Mouse (Mus musculus): ENCODE results near the gene Nkain2. TPM values are rescaled to one million over a fixed set of nuclear protein-coding genes. Genes with fewer than 3 reads are reported as not detected.
"Not testable (repeated sequence)": the region's sequence is repeated elsewhere in the genome, so short reads cannot be mapped to it uniquely, and the experiment has no call there.

The Nkain2 gene
- total and polyA plus RNA-seq, 2 experiments from 2014 or later = 23.3 to 45.0 TPM

- Histone ChIP-seq H3K27ac (ENCODE audit: low read depth, low read length) (no peak overlapping the region), H3K9me3 (ENCODE audit: low read length) (no peaks in the 10 kb centered on the region), H3K9ac (replicated peaks; ENCODE audit: low read length, poor library complexity, severe bottlenecking) (no peak overlapping the region), H3K36me3 (ENCODE audit: insufficient read depth, low read length) (no peaks in the 10 kb centered on the region), H3K4me2 (ENCODE audit: low read depth, low read length, poor library complexity, severe bottlenecking) (no peak overlapping the region), H3K4me1 (ENCODE audit: insufficient read depth, low read length) (no peaks in the 10 kb centered on the region), H3K4me3 (ENCODE audit: low read depth, low read length) (no peak overlapping the region), H3K27me3 (ENCODE audit: insufficient read depth, low read length) (no peaks in the 10 kb centered on the region)
- TF ChIP-seq CTCF (IDR thresholded peaks at IDR 0.05) = no peak
- ATAC-seq (ENCODE audit: low FRiP score) = no peak
- no peak for DNase-seq (ENCODE audit: low spot score)
- 87% methylated on average over 2 of the region's 2 CpGs for WGBS
Observed at GRCm38 (mm10) chr10:32738989-32739388, 151.3 kb downstream of the Nkain2 start.

GRCm38 (mm10) chr10:32706579-32706978 is 183.7 kb downstream of the Nkain2 start:
- not testable (repeated sequence) for H3K4me2 ChIP-seq (ENCODE audit: low read depth, low read length, poor library complexity, severe bottlenecking); DNase-seq (ENCODE audit: low spot score)
- 92% methylated on average over 1 of the region's 1 CpGs for WGBS

GRCm38 (mm10) chr10:32696661-32697060 is 193.6 kb downstream of the Nkain2 start:
- Histone ChIP-seq H3K4me1 (ENCODE audit: insufficient read depth, low read length) (no peaks in the 10 kb centered on the region), H3K4me2 (ENCODE audit: low read depth, low read length, poor library complexity, severe bottlenecking) (no peak overlapping the region), H3K9ac (replicated peaks; ENCODE audit: low read length, poor library complexity, severe bottlenecking) (no peak overlapping the region), H3K27ac (ENCODE audit: low read depth, low read length) (no peak overlapping the region), H3K27me3 (ENCODE audit: insufficient read depth, low read length) (no peaks in the 10 kb centered on the region), H3K9me3 (ENCODE audit: low read length) (no peaks in the 10 kb centered on the region), H3K36me3 (ENCODE audit: insufficient read depth, low read length) (no peaks in the 10 kb centered on the region), H3K4me3 (ENCODE audit: low read depth, low read length) (no peak overlapping the region)
- WGBS = 82% methylated on average over 2 of the region's 2 CpGs
- DNase-seq (ENCODE audit: low spot score) = no peak
- no peak for ATAC-seq (ENCODE audit: low FRiP score)
- TF ChIP-seq CTCF (IDR thresholded peaks at IDR 0.05) = no peak

More at GRCm38 (mm10) chr10:32706579-32706978, 183.7 kb downstream of the Nkain2 start:
- not testable (repeated sequence) for H3K27me3 ChIP-seq (ENCODE audit: insufficient read depth, low read length); H3K4me3 ChIP-seq (ENCODE audit: low read depth, low read length); H3K36me3 ChIP-seq (ENCODE audit: insufficient read depth, low read length); ATAC-seq (ENCODE audit: low FRiP score); H3K9me3 ChIP-seq (ENCODE audit: low read length); H3K4me1 ChIP-seq (ENCODE audit: insufficient read depth, low read length); H3K27ac ChIP-seq (ENCODE audit: low read depth, low read length); H3K9ac ChIP-seq (replicated peaks; ENCODE audit: low read length, poor library complexity, severe bottlenecking)

- Histone ChIP-seq H3K27ac (ENCODE audit: low read depth, low read length) (no peak overlapping the region), H3K9ac (replicated peaks; ENCODE audit: low read length, poor library complexity, severe bottlenecking) (no peak overlapping the region), H3K4me2 (ENCODE audit: low read depth, low read length, poor library complexity, severe bottlenecking) (no peak overlapping the region), H3K27me3 (ENCODE audit: insufficient read depth, low read length) (no peaks in the 10 kb centered on the region), H3K36me3 (ENCODE audit: insufficient read depth, low read length) (no peaks in the 10 kb centered on the region), H3K4me3 (ENCODE audit: low read depth, low read length) (no peak overlapping the region), H3K9me3 (ENCODE audit: low read length) (no peaks in the 10 kb centered on the region), H3K4me1 (ENCODE audit: insufficient read depth, low read length) (no peaks in the 10 kb centered on the region)
- ATAC-seq (ENCODE audit: low FRiP score) (no peak), DNase-seq (ENCODE audit: low spot score) (no peak)
- no peak for TF ChIP-seq CTCF (IDR thresholded peaks at IDR 0.05)
Observed at GRCm38 (mm10) chr10:32684548-32684947, 205.7 kb downstream of the Nkain2 start.

GRCm38 (mm10) chr10:32640256-32640655 is 250.0 kb downstream of the Nkain2 start:
- Histone ChIP-seq H3K36me3 (ENCODE audit: insufficient read depth, low read length) (no peaks in the 10 kb centered on the region), H3K27me3 (ENCODE audit: insufficient read depth, low read length) (no peaks in the 10 kb centered on the region), H3K27ac (ENCODE audit: low read depth, low read length) (no peak overlapping the region), H3K9ac (replicated peaks; ENCODE audit: low read length, poor library complexity, severe bottlenecking) (no peak overlapping the region), H3K4me2 (ENCODE audit: low read depth, low read length, poor library complexity, severe bottlenecking) (no peak overlapping the region), H3K4me1 (ENCODE audit: insufficient read depth, low read length) (no peaks in the 10 kb centered on the region), H3K4me3 (ENCODE audit: low read depth, low read length) (no peak overlapping the region), H3K9me3 (ENCODE audit: low read length) (no peaks in the 10 kb centered on the region)
- DNase-seq (ENCODE audit: low spot score) (no peak), ATAC-seq (ENCODE audit: low FRiP score) (no peak)
- WGBS = 78% methylated on average over 3 of the region's 3 CpGs
- TF ChIP-seq CTCF (IDR thresholded peaks at IDR 0.05) = no peak

- no peak for ATAC-seq (ENCODE audit: low FRiP score)
- Histone ChIP-seq H3K4me2 (ENCODE audit: low read depth, low read length, poor library complexity, severe bottlenecking) (no peak overlapping the region), H3K4me3 (ENCODE audit: low read depth, low read length) (no peak overlapping the region), H3K27ac (ENCODE audit: low read depth, low read length) (no peak overlapping the region), H3K27me3 (ENCODE audit: insufficient read depth, low read length) (no peaks in the 10 kb centered on the region), H3K9ac (replicated peaks; ENCODE audit: low read length, poor library complexity, severe bottlenecking) (no peak overlapping the region), H3K36me3 (ENCODE audit: insufficient read depth, low read length) (no peaks in the 10 kb centered on the region), H3K4me1 (ENCODE audit: insufficient read depth, low read length) (no peaks in the 10 kb centered on the region), H3K9me3 (ENCODE audit: low read length) (no peaks in the 10 kb centered on the region)
- no peak for TF ChIP-seq CTCF (IDR thresholded peaks at IDR 0.05)
- DNase-seq (ENCODE audit: low spot score) = no peak
Observed at GRCm38 (mm10) chr10:32639173-32639572, 251.1 kb downstream of the Nkain2 start.

All from midbrain, postnatal 0 days (tissue).